Mouse (Mus musculus) hindlimb bud, embryonic 11.5 days (tissue): ENCODE results near the gene 9130213A22Rik.
A peak's percentile ranks its signal among the peaks of the same experiment; 100 is the strongest.

Experiments used
- DNase-seq: peaks from one replicate; pipeline ENCODE4 v3.0.0-alpha.2; 2012; ENCODE audit warnings: low read depth, low spot score; ENCODE audit errors: extremely low spot score

9130213A22Rik gene

GRCm38 (mm10) chr11:69123693-69124497 is 1.5 kb upstream of the 9130213A22Rik start:
- DNase-seq, result peak; percentile 94

GRCm38 (mm10) chr11:69123056-69123692 is 785 bp upstream of the 9130213A22Rik start:
- peak; percentile 94 for DNase-seq

GRCm38 (mm10) chr11:69121741-69122335 is 551 bp downstream of the 9130213A22Rik start:
- DNase-seq, result no peak

- DNase-seq, result no peak
These were observed 1.2 kb downstream of the 9130213A22Rik start for GRCm38 (mm10) chr11:69121001-69121740.

- no peak for DNase-seq
These were observed 2.0 kb downstream of the 9130213A22Rik start, which contains the start of gene Hes7 for GRCm38 (mm10) chr11:69120221-69121000. TSS of gene Hes7 (plus strand) at chr11:69120404.

GRCm38 (mm10) chr11:69119446-69120155 is 2.8 kb downstream of the 9130213A22Rik start:
- no peak for DNase-seq

- DNase-seq, result no peak
These were observed 3.6 kb downstream of the 9130213A22Rik start for GRCm38 (mm10) chr11:69118765-69119164.

GRCm38 (mm10) chr11:69117737-69118695 is 4.4 kb downstream of the 9130213A22Rik start:
- DNase-seq, result no peak

- DNase-seq, result no peak
These were observed 5.5 kb downstream of the 9130213A22Rik start for GRCm38 (mm10) chr11:69116843-69117242.

GRCm38 (mm10) chr11:69114621-69115020 is 7.8 kb downstream of the 9130213A22Rik start:
- DNase-seq, result no peak

- no peak for DNase-seq
These were observed 8.4 kb downstream of the 9130213A22Rik start for GRCm38 (mm10) chr11:69114018-69114417.

- no peak for DNase-seq
These were observed 10.5 kb downstream of the 9130213A22Rik start for GRCm38 (mm10) chr11:69111865-69112264.

- DNase-seq, result no peak
These were observed 11.2 kb downstream of the 9130213A22Rik start for GRCm38 (mm10) chr11:69111051-69111810.

GRCm38 (mm10) chr11:69110319-69111046 is 11.9 kb downstream of the 9130213A22Rik start:
- DNase-seq, result no peak

- no peak for DNase-seq
These were observed 13.1 kb downstream of the 9130213A22Rik start for GRCm38 (mm10) chr11:69109032-69109900.

- DNase-seq, result no peak
These were observed 14.2 kb downstream of the 9130213A22Rik start for GRCm38 (mm10) chr11:69108223-69108622.
